Comparison of ENCODE assay signal across 8 mouse cellular contexts in the genomic region with DNA sequence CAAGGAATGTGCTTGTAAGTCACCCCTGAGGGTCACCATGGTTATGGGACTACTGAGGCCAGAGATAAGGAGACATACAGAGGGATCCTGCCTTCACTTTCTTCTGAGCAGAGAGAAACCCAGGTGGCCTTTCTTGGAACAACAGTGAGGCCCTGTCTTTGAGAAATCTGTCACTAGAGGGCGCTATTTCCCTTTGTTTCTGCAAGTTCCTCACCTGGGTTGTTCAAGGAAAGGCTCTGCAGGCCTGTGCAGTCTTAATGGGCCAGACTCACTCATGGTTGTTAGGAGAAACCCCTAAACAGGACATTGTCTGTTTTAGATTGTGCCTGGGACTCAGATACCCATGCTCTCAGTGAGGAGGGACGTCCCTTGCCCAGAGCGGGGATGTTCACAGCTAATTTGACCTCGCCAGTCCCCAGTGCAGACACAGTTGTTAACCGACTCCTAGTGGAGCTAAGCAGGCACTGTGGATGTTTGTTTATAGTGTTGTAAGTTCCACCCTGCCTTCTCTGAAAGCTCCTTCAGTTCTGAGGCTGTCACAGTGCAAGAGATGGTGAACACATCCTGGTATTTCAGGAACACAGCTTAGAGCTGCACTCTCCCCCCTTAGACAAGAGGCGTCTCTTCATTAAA. TPM values are rescaled to one million over a fixed set of nuclear protein-coding genes. Genes with fewer than 3 reads are reported as not detected.
DNase-seq lines count a peak whose midpoint lies in the region; ATAC-seq lines count a peak whose summit lies in the region.

No protein-coding gene starts in this region.

- peak; percentile 86 for ATAC-seq in hindbrain, embryonic 14.5 days (ENCODE audit: low FRiP score)

- no peak overlapping the region for H3K4me2 ChIP-seq in hindbrain, embryonic 14.5 days (replicated peaks)

- no peaks in the 10 kb centered on the region for H3K9me3 ChIP-seq in hindbrain, embryonic 14.5 days (ENCODE audit: control insufficient read depth, low read length)

- DNase-seq in adrenal gland, adult 2 months = peak; percentile 20
- DNase-seq in adrenal gland, adult 8-10 months = no peak
- DNase-seq in brain, embryonic 18.5 days (ENCODE audit: low read depth, low spot score) = peak; percentile 75
- peak; percentile 33 for DNase-seq in fibroblast of lung, adult 2 months (ENCODE audit: low read depth)
- DNase-seq in hindbrain, embryonic 14.5 days (ENCODE audit: low spot score) = peak; percentile 96
- peak; percentile 62 to 73 for DNase-seq in layer of hippocampus, postnatal 10 days (ENCODE audit: low spot score in 2 of 2)
- DNase-seq in lung, postnatal 10 days = peak; percentile 72
- DNase-seq in right cerebral cortex, postnatal 25 days = peak; percentile 34

- WGBS in hindbrain, embryonic 14.5 days = 61% methylated on average over 6 of the region's 6 CpGs

- no peak overlapping the region for H3K27ac ChIP-seq in hindbrain, embryonic 14.5 days

- no peak overlapping the region for H3K9ac ChIP-seq in hindbrain, embryonic 14.5 days

- no peak overlapping the region for H3K4me3 ChIP-seq in hindbrain, embryonic 14.5 days (replicated peaks; ENCODE audit: low read length)

- no peaks in the 10 kb centered on the region for H3K36me3 ChIP-seq in hindbrain, embryonic 14.5 days (replicated peaks; ENCODE audit: control insufficient read depth, insufficient read depth)

- no peaks in the 10 kb centered on the region for H3K27me3 ChIP-seq in hindbrain, embryonic 14.5 days (ENCODE audit: control insufficient read depth, insufficient read depth, low read length)

- no peaks in the 10 kb centered on the region for H3K4me1 ChIP-seq in hindbrain, embryonic 14.5 days (replicated peaks; ENCODE audit: control insufficient read depth, insufficient read depth, low read length)

RNA-seq across cellular contexts. Expression of gene Spp2, which starts 49.2 kb away (rescaled TPM):
- 1 to 10 TPM in 1 of 2 experiments, not detected in 1; 1.0 TPM for total RNA-seq in adrenal gland, adult 2 months (2021)
- polyA plus RNA-seq in adrenal gland, adult 2 months (2012; rRNA removed) = 0.11 TPM in 1 of 2 replicates, not detected in the other
- not detected for total RNA-seq in adrenal gland, adult 8-10 months (2022)
- polyA plus RNA-seq in hindbrain, embryonic 14.5 days (2014; fragmentation: Nextera tagmentation; extraction: Ambion mirVana) = 0.64 TPM in 1 of 2 replicates, not detected in the other
- under 1 TPM in 1 of 2 experiments, not detected in 1; 0.54 TPM for total RNA-seq in layer of hippocampus, postnatal 10 days (2021)
